Mouse (Mus musculus) heart, adult 9 months (tissue): ENCODE measurements around the gene Abcd4.

Experiments
- DNase-seq, 2 experiments: peaks; one replicate each; pipeline ENCODE4 v3.0.0; 2022; ENCODE audit warnings: low spot score in 2 of 2

The Abcd4 gene

DNA sequence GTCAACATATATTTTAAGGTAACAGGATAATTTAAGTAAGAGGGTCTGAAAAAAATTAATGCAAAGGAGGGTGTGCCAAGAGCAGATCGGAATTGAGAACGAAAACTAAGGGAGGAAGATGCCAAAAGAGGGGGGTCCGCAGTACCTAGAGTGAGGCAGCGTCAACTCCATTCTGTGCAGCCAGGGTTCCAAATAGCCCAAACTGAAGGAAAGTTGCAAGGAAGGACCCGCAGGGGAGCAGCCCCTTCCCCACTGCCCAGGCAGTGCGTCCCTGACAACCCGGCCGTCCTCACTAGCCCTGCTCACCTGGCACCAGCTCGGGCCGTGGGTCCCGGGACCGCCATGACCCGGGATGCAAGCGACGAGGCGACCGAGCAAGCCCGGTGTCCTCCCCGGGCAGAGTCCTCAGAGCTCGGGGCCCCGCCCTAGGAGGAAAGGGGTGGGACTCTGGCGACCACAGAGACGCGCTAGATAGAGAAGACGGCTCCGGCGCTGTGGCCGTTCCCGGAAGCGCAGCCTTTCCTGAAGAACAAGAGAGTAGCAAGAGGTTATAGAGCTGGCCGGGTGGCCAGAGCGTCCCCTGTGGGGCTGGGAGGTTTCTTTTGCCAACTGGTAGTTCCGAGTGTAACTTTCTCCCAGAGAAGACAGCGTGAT is at the start of gene Abcd4:
Gene Abcd4, minus strand, starts transcription at position 437 of the 654 bp plus-strand sequence.
- DNase-seq: peak; percentile 96 to 97

DNA sequence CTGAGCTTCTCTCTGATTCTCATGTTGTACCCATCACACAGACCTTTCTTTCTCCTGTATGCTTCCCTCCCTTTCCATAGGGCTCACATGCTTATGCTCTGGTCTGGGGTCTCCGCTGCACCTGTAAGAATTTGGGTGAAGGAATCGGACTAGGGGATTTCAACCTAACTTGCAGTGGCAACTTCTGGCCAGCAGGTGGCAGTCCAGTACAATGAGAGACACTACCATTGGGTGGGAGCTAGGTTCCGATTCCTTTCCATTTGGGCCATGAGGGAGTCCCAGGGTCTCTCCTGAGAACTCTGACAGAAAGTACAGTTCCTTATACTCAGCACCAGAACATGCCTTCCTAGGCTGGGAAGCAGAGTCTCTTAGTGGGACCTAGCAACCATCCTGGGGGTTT is 36.7 kb upstream of the Abcd4 start:
- peak; percentile 6 to 28 for DNase-seq

DNA sequence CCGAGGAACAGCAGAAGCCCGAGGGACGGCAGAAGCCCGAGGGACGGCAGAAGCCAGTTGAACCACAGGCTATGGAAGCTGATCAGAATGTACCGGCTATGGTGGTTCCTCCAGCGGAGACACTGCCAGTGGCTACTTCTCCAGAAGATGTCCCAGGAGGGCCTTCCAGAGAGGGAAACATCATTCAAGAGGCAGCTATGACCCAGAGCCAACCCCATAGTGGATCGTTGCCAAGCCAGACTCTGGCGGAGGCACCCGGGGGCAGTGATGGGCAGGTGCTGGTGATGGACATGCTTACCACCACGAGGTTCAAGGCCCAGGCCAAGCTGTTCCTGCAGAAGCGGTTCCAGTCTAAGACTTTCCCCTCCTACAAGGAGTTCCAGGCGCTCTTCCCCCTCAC is 33.0 kb upstream of the Abcd4 start:
- no peak for DNase-seq

DNA sequence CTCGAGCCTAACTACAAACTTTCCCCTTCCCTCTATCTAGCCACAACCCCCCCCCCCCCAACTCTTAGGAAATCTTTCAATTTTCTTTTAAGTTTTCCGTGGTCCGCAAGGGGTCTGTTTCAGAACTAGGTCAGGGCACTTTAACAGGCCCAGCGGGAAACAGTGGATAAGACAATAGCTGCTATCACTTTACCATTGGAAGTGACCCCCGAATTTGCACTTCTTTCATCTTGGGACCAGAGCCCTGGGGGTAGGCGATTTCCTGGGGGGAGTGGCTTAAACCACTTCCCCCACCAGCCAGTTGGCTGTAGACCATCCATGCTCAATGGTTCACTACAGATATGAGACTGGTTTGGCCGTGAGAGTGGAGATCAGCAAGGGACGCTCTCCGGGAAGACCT is 23.4 kb upstream of the Abcd4 start, which contains the start of gene Vrtn:
Gene Vrtn, plus strand, starts transcription at position 366 of the 400 bp plus-strand sequence.
- DNase-seq: no peak

DNA sequence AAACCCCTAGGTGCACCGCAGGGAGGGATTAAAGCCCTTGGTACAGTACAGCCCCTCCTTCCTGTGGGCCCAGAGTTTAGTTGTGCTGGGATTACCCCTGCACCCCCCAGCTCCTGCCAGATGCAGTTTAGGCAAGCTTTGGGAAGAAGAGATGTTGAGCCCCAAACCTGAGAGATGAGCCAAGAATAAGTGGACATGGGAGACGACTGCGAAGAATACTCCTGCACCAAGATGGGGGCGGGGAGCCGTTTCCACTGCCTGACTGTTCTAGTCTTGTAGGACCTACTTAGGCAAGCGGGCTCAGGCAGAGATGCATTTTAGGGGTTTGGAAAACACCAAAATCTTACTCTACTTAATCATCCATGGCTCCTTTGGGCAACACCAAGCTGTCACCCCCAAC is 23.0 kb upstream of the Abcd4 start:
- DNase-seq: no peak

DNA sequence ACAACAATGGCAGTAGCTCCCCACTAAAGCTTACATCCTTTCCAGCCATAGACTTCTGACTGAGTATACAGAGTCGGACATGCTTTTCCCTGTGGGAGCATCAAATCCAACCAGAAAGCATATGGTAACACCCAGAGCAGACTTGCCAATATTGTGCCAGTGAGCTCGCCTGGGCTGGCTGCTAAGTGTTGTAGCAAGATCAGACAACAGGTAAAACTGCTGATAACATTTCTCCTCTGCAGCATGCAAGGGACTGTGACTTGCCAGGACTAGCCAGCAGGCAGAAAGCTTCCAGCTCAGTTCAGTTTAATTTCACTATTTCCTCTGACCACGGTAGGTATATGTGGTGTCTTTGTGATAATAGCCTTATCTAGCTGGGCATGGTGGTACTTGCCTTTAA is 14.7 kb upstream of the Abcd4 start:
- DNase-seq: no peak

DNA sequence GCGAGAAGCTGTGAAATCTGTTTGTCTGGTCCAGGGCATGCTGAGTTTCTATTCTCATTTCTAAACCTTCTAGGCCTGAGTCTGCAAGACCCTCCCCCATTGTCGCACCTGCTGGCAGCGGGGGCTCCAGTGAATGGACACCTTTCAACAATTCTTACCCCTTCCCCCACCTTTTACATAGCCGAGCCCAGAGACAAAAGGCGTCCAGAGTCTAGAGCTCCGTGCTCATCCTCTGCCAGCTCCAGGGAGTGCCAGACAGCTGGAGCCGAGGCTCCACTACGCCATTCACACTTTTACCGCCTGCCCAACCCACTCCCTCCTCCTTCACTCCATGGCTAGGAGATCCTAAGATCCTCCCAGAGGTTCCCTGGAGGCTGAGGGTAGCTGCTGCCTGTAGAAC is 7.9 kb upstream of the Abcd4 start:
- no peak for DNase-seq

DNA sequence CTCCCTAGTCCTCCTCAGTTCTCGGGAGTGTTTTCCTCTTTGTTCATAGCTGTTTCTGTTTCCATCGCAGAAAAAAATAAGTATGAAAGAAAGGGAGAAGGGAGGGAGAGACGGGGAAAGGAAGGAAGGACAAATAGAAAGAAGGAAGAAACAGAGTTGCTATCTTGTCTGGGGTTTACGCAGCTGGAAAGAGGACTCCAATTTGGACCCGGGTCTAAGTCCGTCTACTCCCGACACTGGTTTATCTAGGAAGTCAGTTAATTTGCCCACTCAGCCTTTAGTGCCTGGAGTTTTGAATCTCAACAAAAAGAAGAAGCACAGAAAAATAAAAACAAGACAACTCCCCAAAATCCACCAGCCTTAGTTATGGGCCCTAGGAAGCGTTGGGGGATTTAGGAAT is 7.4 kb upstream of the Abcd4 start:
- DNase-seq: no peak

DNA sequence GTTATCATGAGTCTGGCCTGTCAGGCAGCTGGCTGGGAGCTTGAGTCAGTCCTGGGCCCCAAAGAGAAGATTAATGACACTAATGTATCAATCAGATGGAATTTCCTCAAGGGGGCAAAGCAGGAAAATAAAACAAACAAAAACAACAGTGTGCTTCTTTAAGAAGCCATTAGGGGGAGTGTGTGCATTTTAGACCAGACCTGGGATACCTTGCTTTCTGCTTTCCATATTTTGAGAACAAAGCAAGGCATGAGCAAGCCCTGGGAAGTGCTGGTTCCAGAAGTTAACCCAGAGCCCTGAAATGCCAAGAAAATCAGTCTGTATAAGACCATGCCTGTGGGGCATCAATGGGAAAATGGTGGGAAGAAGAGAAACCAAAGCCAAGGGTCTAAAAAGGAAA is 3.8 kb upstream of the Abcd4 start:
- no peak for DNase-seq

DNA sequence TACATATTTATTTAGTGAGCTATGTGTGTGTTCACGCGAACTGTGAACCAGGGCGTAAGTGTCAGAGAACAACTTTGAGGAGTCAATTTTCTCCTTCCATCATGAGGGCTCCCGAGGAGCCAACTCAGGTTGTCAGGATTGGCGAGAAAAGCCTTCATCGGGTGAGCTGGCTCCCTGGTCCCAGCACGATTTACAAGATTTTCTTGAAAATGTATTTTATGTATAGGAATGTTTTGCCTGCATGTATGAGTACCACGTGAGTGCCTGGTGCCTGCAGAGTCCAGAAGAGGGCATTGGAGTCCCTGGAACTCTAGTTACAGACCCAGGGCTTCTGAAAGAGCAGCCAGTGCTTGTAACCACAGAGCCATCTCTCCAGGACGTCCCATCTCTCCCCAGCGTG is 450 bp upstream of the Abcd4 start:
- peak in 1 of 2 experiments; percentile 15 for DNase-seq

DNA sequence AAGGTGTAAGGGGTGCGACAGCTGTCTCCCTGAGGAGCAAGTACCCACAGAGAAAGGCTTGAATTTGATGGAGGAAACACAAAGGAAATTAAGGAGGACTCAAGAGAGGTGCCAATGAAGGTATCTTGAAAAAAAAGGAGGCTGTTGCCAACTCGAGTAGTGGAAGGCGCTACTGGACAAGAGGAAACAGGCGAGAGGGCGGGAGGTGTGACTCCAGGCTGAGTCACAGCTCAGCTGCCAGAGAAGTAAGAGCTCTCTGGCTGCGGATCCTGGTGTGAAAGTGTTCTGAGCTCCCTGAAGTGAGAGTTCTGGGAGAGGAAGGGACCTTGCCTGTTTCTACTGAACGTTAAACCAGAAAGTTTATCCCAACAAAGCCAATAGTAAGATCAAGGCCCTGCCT is 2.7 kb downstream of the Abcd4 start:
- DNase-seq: peak in 1 of 2 experiments; percentile 8

DNA sequence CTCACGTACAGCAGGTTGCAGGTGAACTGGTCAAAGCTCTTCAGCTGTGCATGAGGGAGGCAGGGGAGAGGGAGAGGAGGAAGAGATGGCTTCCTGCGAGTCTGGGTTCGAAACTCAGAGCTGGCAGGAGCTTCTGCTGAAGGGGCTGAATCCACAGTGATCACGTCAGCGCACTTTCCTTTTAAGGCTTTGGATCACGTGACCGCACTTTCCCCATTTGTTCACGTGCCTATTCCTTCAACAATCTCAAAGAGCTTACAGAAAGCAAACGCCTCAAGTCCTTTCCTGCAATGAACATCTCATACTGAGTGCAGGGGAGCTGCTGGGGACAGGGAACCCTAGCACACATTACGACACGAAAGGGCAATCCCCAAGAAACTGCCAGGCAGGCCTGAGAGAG is 3.2 kb downstream of the Abcd4 start:
- no peak for DNase-seq

DNA sequence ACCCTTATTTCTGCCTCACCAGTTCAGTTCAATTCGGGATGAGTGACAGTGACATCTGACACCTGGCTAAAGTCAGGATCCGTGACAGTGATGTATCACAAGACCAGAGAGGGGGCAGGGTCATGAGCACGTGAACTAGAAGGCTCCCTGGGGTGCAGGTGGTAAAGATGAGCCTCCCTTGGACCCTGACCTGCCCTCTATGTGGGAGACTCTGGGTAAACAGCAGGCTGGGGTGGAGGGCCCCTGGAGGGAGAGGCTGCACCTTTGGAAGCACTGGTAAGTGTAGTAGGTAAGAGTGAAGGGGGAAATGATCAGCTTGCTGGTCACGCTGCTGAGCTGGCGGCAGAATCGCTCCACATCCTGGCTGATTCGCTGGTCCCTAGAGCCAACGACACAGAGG is 4.7 kb downstream of the Abcd4 start:
- no peak for DNase-seq

DNA sequence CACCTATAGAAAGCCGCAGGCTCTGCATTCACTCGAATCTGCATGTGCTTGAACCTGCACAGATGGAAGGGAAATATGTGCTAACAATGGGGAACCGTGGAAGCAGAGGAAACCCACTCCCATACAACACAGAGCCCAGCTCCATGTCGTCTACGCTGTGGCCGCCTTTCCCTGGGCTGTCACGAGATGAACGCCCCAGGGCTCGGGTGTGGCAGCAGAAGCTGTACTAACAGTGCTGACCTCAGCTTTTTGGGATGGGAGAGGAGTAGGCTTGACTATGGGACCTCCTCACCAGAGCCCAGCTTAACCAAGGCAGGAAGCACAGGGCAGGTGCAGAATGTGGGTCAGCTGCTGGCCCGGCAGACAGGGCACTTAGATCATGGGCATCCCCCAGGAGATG is 5.5 kb downstream of the Abcd4 start:
- DNase-seq: no peak

DNA sequence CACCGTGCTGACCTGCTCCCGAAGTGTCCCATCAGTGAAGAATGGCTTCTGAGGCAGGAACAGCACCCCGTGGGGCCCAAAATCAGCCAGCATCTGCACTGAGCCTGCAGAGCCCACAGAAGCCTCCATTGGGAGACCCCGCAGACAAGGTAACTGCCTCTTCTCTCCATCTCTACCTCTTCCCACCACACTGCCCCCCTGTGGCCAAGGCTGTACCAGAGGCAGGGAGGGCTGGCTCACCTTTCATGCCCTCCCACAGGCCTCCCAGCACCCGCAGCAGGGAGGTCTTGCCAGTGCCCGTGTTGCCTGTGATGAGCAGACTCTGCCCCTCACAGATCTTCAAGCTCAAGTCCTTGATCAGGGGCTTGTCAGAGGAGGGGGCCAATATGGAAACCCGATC is 11.4 kb downstream of the Abcd4 start:
- no peak for DNase-seq

DNA sequence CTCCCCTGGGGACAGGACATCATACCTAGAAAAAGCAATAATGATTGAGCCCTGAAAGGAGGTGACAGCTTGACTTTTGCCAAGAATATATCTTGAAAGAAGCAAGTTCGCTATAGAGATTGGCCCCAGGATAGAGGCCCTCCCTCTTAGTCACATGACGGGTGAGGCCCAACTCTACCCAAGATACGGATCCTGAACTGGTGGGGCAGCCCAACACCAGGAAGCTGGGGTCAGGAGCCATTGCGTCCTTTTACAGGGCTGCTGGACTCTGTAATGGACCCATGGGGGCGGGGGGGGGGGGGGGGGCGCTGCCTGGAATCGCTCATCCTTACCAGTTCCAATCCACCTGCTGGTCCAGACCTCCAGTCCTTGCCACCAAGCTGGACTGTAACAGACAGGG is 13.2 kb downstream of the Abcd4 start:
- DNase-seq: no peak

DNA sequence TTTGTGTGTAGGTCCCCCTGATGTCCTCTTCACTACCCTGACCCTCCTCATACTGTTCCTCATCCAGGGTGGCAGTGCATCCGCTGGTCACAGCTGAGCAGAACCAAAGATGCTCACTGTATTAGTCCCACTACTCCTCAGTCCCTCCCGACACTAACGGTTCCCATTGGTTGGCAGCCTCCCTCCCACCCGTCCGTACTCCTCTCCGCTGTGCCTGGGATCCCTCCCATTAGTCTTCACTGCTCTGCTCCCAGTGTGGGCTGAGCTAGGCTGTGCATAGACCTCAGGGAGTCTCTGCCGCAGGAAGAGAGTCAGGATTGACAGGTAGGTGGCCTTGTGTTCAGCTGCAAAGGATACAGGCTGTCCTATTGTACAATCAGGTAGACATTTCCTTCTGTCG is 18.9 kb downstream of the Abcd4 start:
- no peak for DNase-seq

DNA sequence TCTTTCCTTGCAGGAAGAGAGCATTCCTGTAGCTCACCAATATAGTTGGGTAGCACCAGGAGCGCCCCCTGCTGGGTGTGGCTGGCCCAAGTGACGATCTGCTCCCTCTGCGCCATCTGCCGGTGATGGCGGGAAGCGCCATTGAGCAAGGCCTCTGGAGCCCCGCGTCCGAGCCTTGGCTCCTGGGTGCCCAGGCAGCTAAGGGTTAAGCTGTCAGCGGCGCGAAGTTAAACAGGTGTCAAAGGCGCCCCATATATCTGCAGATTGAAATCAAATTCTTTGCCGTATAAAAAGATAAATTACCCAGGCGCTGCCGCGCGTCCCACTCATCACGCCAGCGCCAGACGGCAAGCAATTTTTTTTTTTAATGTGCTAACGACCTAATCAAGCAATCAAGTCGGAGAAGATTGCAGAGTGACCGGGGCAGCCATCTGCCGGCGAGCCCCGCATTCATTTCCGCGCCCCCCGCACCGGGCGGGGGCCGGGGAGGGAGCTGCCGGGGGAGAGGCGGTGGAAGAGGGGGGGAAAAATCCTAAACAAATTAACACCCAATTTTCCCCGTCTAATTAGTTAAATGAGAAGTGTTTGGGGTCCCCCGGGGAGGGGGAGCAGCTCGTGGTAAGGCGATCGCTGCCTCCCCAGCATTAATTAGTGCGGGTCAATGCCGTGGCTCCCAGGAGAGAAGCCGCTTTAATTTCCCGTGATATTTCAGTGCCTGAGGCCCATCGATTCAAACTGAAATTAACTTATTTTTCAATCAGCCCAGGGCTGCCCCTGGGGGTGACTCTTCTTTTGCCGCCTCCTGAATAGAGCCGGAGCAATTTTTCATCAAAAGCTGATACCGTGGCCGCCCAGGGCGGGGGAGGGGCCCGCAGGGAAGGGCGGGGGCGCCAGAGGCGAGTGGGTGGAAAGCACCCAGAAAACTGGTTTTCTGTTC is 27.1 kb downstream of the Abcd4 start:
- DNase-seq: peak; percentile 53 to 84

DNA sequence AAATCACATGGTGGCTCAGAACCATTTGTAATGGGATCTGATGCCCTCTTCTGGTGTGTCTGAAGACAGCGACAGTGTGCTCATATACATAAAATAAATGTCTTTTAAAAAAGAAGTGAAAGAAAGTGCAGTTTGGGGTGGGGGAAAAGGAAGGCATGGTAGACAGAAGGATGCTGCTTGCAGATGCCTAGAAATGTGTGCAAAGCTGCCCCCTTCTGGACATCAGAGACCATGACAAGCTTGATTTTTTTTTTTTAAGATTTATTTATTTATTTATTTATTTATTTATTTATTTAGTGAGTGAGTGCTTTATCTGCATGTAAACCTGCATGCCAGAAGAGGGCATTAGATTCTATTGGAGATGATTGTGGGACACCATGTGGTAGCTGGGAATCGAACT is 35.9 kb downstream of the Abcd4 start:
- DNase-seq: no peak

DNA sequence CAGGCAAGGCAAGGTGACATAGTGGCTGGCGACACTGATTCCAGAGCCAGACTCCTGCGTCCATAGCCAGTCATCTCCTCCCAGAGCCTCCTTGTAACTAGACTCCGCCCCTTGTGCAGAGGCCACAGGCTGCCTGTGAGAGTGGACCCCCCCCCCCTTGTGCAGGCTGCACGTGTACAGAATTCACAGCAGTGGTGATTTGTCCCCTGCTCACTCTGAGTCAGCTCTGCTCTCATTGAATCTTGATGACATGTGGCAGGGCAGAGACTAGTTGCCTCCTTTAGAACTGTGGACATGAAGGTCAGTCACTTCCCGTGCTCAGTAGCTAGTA is 38.8 kb downstream of the Abcd4 start:
- no peak for DNase-seq

DNA sequence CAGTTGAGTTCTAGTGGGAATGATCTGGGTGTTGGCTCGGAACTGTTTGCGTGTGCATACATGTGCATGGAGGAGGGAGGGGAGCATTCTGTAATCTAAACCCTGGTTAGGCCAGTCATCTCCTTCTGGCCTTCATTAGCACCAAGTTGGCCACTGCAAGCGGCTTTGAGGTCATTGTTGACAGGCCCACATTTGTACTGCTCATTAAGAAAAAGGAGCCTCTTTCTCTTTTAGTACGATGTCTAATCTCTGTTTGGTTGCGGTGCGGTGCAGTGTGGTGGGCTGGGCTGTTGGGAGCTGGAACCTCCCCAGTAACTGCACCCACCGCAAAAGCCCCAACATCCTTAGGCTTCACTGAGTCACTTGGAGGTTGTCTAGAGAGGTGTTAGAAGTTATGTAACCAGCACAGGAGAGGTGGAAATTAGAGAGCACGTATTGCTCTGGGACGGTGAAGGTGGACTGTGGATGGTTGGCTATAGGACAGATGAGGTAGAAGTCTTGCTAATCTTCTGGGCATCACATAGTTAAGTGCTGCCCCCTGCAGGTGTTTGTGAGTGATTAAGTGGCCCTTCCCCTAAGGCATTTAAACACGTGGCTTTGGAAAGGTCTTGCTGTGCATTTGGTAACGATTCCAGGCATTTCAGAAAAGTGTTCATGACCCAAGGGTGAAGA is 39.3 kb downstream of the Abcd4 start:
- no peak for DNase-seq

DNA sequence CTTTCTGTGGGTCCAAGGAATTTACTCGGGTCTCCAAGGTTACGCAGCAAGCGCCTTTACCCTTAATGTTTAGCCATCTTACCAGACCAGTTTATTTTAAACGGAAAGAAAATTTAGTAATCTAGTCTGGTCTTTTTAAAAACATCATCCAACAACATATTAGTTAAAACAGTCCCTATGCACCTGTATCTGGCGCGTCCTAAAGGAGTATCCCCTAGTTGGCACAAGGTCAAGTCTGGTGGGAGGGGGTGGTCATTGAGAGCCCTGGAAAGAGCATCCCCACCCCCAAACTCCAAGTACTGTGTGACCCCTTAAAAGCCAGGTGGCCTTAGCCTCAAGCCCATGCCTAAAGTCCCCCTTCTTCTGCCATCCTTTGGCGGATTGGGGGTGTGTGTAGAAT is 44.1 kb downstream of the Abcd4 start:
- DNase-seq: no peak

DNA sequence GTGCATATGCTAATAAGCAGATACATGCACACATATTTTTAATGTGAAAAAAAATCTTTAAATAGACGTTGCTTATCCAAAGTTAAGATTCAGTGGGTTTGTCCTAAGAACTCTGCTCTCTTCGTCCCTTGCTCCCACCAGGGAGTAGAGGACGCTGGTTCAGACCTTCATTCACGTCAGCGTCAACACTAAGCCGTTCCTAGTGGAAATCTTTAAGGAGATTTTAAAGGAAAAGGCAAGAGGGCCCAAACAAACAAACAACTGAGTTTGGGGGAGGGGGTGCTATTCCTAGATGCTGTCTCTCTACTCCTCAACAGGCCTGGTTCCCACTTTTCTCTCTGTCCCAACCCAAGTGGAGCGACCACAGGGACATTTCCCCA is 44.9 kb downstream of the Abcd4 start:
- no peak for DNase-seq
